Mouse (Mus musculus) ovary, postnatal 10 days (tissue): ENCODE measurements around the gene St6galnac5.
"Not testable (repeated sequence)": the region's sequence is repeated elsewhere in the genome, so short reads cannot be mapped to it uniquely, and the experiment has no call there.

Experiments used
- DNase-seq: peaks from one replicate; pipeline ENCODE4 v3.0.0; 2022; ENCODE audit warnings: low spot score

St6galnac5 gene

GRCm38 (mm10) chr3:152788301-152788953, 193.6 kb downstream of the St6galnac5 start:
- DNase-seq, result not testable (repeated sequence)

- DNase-seq, result not testable (repeated sequence)
Observed at GRCm38 (mm10) chr3:152784353-152784752, 197.7 kb downstream of the St6galnac5 start.

GRCm38 (mm10) chr3:152783792-152784191, 198.3 kb downstream of the St6galnac5 start:
- peak; percentile 31 for DNase-seq

GRCm38 (mm10) chr3:152779819-152780218, 202.2 kb downstream of the St6galnac5 start:
- DNase-seq, result no peak

- no peak for DNase-seq
Observed at GRCm38 (mm10) chr3:152776872-152777540, 205.0 kb downstream of the St6galnac5 start.

GRCm38 (mm10) chr3:152776363-152776762, 205.7 kb downstream of the St6galnac5 start:
- DNase-seq, result no peak

GRCm38 (mm10) chr3:152770056-152770455, 212.0 kb downstream of the St6galnac5 start:
- DNase-seq, result no peak

- no peak for DNase-seq
Observed at GRCm38 (mm10) chr3:152767485-152767884, 214.6 kb downstream of the St6galnac5 start.
